Mouse (Mus musculus) hindbrain, embryonic 14.5 days (tissue): Measurements from ENCODE around the gene Olfr160. TPM values are rescaled to one million over a fixed set of nuclear protein-coding genes. Genes with fewer than 3 reads are reported as not detected.

Experiments
- ATAC-seq: fragments of 200-750 bp; cut with Nextera tagmentation; 2 replicates; pipeline ENCODE4 v1.8.0; 2017; ENCODE audit warnings: moderate number of reproducible peaks, mild to moderate bottlenecking, moderate TSS enrichment, moderate library complexity; ENCODE audit not compliant: low FRiP score
- DNase-seq: peaks from one replicate; pipeline ENCODE4 v3.0.0-alpha.2; 2015; ENCODE audit warnings: low spot score
- H3K27ac ChIP-seq: fragments of 300-500 bp; sonication (generic); 2 replicates; pipeline ENCODE4 v1.5.1; 2014; ENCODE audit warnings: mild to moderate bottlenecking, moderate library complexity
- H3K27me3 ChIP-seq: fragments of 300-500 bp; sonication (generic); 2 replicates; pipeline ENCODE4 v1.6.1; 2014; ENCODE audit warnings: mild to moderate bottlenecking, low read length, mixed read lengths; ENCODE audit not compliant: control insufficient read depth, insufficient read depth
- H3K36me3 ChIP-seq: fragments of 300-500 bp; sonication (generic); replicated peaks from 2 replicates; pipeline ENCODE4 v1.6.1; 2014; ENCODE audit not compliant: control insufficient read depth, insufficient read depth
- H3K4me1 ChIP-seq: fragments of 300-500 bp; sonication (generic); replicated peaks from 2 replicates; pipeline ENCODE4 v1.6.1; 2014; ENCODE audit warnings: antibody characterized with exemption, low read length, mixed read lengths; ENCODE audit not compliant: control insufficient read depth, insufficient read depth
- H3K4me2 ChIP-seq: fragments of 300-500 bp; sonication (generic); replicated peaks from 2 replicates; pipeline ENCODE4 v1.6.1; 2014; ENCODE audit warnings: mild to moderate bottlenecking, moderate library complexity
- H3K4me3 ChIP-seq: fragments of 300-500 bp; sonication (generic); replicated peaks from 2 replicates; pipeline ENCODE4 v1.5.1; 2014; ENCODE audit warnings: mild to moderate bottlenecking, low read length
- H3K9ac ChIP-seq: fragments of 300-500 bp; sonication (generic); 2 replicates; pipeline ENCODE4 v1.6.1; 2014
- H3K9me3 ChIP-seq: fragments of 300-500 bp; sonication (generic); 2 replicates; pipeline ENCODE4 v1.6.1; 2016; ENCODE audit warnings: low read length; ENCODE audit not compliant: control insufficient read depth
- WGBS: fragments of 180-500 bp; shearing (Covaris S2); extraction: QIAGEN DNeasy Blood & Tissue Kit; methylation state at CpG from one replicate; pipeline ENCODE4 v1.1.7; 2014; 5-methylcytosine and 5-hydroxymethylcytosine counted together
- polyA plus RNA-seq: library from polyadenylated mRNA; unstranded; fragments of >200 nt; fragmentation: Nextera tagmentation; extraction: Ambion mirVana; gene quantifications from 2 replicates; pipeline ENCODE4 v1.2.1, GENCODE M21; 2014

Olfr160 gene
- polyA plus RNA-seq, 1 experiment from 2014 or later: not detected

DNA sequence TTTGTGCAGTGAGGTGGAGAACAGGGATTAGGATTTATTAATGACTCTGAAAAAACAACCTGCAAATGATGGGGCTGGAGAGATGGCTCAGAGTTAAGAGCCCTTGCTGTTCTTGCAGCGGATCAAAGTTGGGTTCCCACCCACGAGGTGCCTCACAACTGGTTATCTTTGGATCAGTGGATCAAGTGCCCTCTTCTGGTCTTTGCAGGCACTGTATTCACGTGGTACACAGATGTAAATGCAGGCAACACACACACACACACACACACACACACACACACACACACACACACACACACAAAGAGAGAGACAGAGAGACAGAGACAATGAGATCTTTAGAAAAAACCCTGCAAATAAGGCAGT lies 28.1 kb downstream of the Olfr160 start:
- ATAC-seq (no peak), DNase-seq (no peak)

GRCm38 (mm10) chr9:37687288-37687940 lies 28.6 kb downstream of the Olfr160 start:
- Histone ChIP-seq H3K36me3 (no peaks in the 10 kb centered on the region), H3K27ac (no peak overlapping the region)
- no peak for DNase-seq

More for the DNA sequence above, 28.1 kb downstream of the Olfr160 start:
- H3K27ac ChIP-seq: no peak overlapping the region
- no peaks in the 10 kb centered on the region for H3K9me3 ChIP-seq
- no peaks in the 10 kb centered on the region for H3K36me3 ChIP-seq
- no peak overlapping the region for H3K4me2 ChIP-seq
- no peaks in the 10 kb centered on the region for H3K4me1 ChIP-seq
- WGBS: 44% methylated on average over 3 of the region's 3 CpGs
- H3K9ac ChIP-seq: no peak overlapping the region
- H3K27me3 ChIP-seq: no peaks in the 10 kb centered on the region
- no peak overlapping the region for H3K4me3 ChIP-seq

DNA sequence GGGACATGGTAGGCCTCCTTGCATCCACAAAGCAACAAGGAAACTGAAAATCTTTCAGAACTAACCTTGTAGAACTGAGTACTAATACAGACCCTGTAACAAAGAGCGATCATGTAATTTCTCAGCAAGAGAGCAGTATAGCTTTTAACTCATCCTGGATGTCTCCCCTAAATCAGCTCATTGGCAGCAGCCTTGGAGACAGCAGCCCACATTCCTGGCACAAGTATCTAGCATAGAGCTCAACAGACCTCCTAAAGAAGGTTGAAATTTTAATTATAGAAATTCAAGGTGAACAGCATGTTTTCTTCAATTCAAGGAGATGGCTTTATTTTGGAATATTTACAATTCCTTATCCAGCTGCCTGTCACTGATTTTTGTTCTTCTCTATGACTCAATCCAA lies 34.9 kb downstream of the Olfr160 start:
- Histone ChIP-seq H3K4me1 (no peaks in the 10 kb centered on the region), H3K9me3 (no peaks in the 10 kb centered on the region), H3K27me3 (no peaks in the 10 kb centered on the region), H3K4me3 (no peak overlapping the region), H3K36me3 (no peaks in the 10 kb centered on the region), H3K27ac (no peak overlapping the region), H3K9ac (no peak overlapping the region), H3K4me2 (no peak overlapping the region)
- 91% methylated on average over 1 of the region's 1 CpGs for WGBS
- DNase-seq (no peak), ATAC-seq (no peak)

More at GRCm38 (mm10) chr9:37687288-37687940, 28.6 kb downstream of the Olfr160 start:
- H3K9ac ChIP-seq: no peak overlapping the region
- WGBS: 69% methylated on average over 3 of the region's 3 CpGs
- no peaks in the 10 kb centered on the region for H3K4me1 ChIP-seq
- no peaks in the 10 kb centered on the region for H3K27me3 ChIP-seq
- no peaks in the 10 kb centered on the region for H3K9me3 ChIP-seq
- H3K4me3 ChIP-seq: no peak overlapping the region
- ATAC-seq: no peak
- H3K4me2 ChIP-seq: no peak overlapping the region

GRCm38 (mm10) chr9:37675287-37675686 lies 40.8 kb downstream of the Olfr160 start:
- 81% methylated on average over 4 of the region's 4 CpGs for WGBS
- Histone ChIP-seq H3K4me3 (no peak overlapping the region), H3K27me3 (no peaks in the 10 kb centered on the region), H3K36me3 (no peaks in the 10 kb centered on the region), H3K4me1 (no peaks in the 10 kb centered on the region), H3K9ac (no peak overlapping the region), H3K9me3 (no peaks in the 10 kb centered on the region), H3K4me2 (no peak overlapping the region), H3K27ac (no peak overlapping the region)
- no peak for DNase-seq
- ATAC-seq: no peak

GRCm38 (mm10) chr9:37670261-37670660 lies 45.8 kb downstream of the Olfr160 start:
- Histone ChIP-seq H3K27ac (no peak overlapping the region), H3K4me2 (no peak overlapping the region), H3K27me3 (no peaks in the 10 kb centered on the region), H3K4me3 (no peak overlapping the region), H3K9me3 (no peaks in the 10 kb centered on the region), H3K36me3 (no peaks in the 10 kb centered on the region), H3K4me1 (no peaks in the 10 kb centered on the region), H3K9ac (no peak overlapping the region)
- WGBS: 92% methylated on average over 3 of the region's 3 CpGs
- ATAC-seq: no peak
- no peak for DNase-seq

DNA sequence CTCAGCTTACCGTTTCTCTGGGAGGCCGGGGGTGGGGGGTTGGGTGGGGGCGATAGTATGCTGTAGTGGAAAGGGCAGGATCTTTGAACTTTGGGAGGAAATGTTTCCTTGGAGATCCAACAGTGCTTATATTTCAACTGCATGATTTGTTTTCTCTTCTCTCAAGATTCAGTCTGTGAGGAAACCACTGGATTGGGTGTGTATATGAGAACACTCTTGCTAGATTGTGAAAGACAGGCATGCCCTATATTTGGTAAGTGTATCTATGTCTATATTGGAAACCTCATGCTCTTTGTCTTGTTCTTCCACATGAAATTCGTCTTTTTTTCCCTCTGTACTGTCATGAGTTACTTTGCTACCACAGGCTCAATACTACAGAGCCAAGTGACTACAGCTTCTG lies 46.4 kb downstream of the Olfr160 start:
- Histone ChIP-seq H3K27me3 (no peaks in the 10 kb centered on the region), H3K4me1 (no peaks in the 10 kb centered on the region), H3K36me3 (no peaks in the 10 kb centered on the region), H3K4me3 (no peak overlapping the region), H3K27ac (no peak overlapping the region), H3K9me3 (no peaks in the 10 kb centered on the region), H3K4me2 (no peak overlapping the region), H3K9ac (no peak overlapping the region)
- no peak for DNase-seq
- no peak for ATAC-seq
- WGBS: 80% methylated on average over 4 of the region's 4 CpGs

- DNase-seq: no peak
- 77% methylated on average over 6 of the region's 6 CpGs for WGBS
- ATAC-seq: no peak
Observed at GRCm38 (mm10) chr9:37669115-37669514, 46.9 kb downstream of the Olfr160 start, which contains the start of gene Panx3. Gene Panx3, minus strand, starts transcription at chr9:37669235.

GRCm38 (mm10) chr9:37666045-37666444 lies 50.0 kb downstream of the Olfr160 start:
- no peak overlapping the region for H3K4me2 ChIP-seq
- 86% methylated on average over 7 of the region's 7 CpGs for WGBS
- ATAC-seq: no peak
- no peaks in the 10 kb centered on the region for H3K9me3 ChIP-seq
- H3K4me1 ChIP-seq: no peaks in the 10 kb centered on the region
- H3K9ac ChIP-seq: no peak overlapping the region
- no peak for DNase-seq
- H3K36me3 ChIP-seq: no peaks in the 10 kb centered on the region
- H3K27me3 ChIP-seq: no peaks in the 10 kb centered on the region
- H3K4me3 ChIP-seq: no peak overlapping the region
- H3K27ac ChIP-seq: no peak overlapping the region

More at GRCm38 (mm10) chr9:37669115-37669514, 46.9 kb downstream of the Olfr160 start, which contains the start of gene Panx3:
- Histone ChIP-seq H3K36me3 (no peaks in the 10 kb centered on the region), H3K4me1 (no peaks in the 10 kb centered on the region), H3K9ac (no peak within 1 kb of the TSS), H3K4me2 (no peak within 1 kb of the TSS), H3K9me3 (no peaks in the 10 kb centered on the region), H3K27ac (no peak within 1 kb of the TSS), H3K27me3 (no peaks in the 10 kb centered on the region), H3K4me3 (no peak within 1 kb of the TSS)

- Histone ChIP-seq H3K27me3 (no peaks in the 10 kb centered on the region), H3K9me3 (no peaks in the 10 kb centered on the region), H3K4me1 (no peaks in the 10 kb centered on the region), H3K36me3 (no peaks in the 10 kb centered on the region), H3K4me3 (no peak overlapping the region), H3K4me2 (no peak overlapping the region), H3K9ac (no peak overlapping the region), H3K27ac (no peak overlapping the region)
- DNase-seq (no peak), ATAC-seq (no peak)
- WGBS: 80% methylated on average over 2 of the region's 2 CpGs
Observed at GRCm38 (mm10) chr9:37664604-37665003, 51.4 kb downstream of the Olfr160 start.

GRCm38 (mm10) chr9:37663210-37663609 lies 52.8 kb downstream of the Olfr160 start:
- no peaks in the 10 kb centered on the region for H3K9me3 ChIP-seq

More at GRCm38 (mm10) chr9:37663210-37663609, 52.8 kb downstream of the Olfr160 start:
- 88% methylated on average over 1 of the region's 1 CpGs for WGBS
- Histone ChIP-seq H3K27me3 (no peaks in the 10 kb centered on the region), H3K4me1 (no peaks in the 10 kb centered on the region), H3K27ac (no peak overlapping the region), H3K4me3 (no peak overlapping the region), H3K36me3 (no peaks in the 10 kb centered on the region), H3K4me2 (no peak overlapping the region), H3K9ac (no peak overlapping the region)
- ATAC-seq: no peak
- no peak for DNase-seq
